Mouse (Mus musculus) lung, embryonic 16.5 days (tissue): ENCODE results near the gene Ier5l. TPM values are rescaled to one million over a fixed set of nuclear protein-coding genes. Genes with fewer than 3 reads are reported as not detected.
A peak's percentile ranks its signal among the peaks of the same experiment; 100 is the strongest.

ENCODE experiments used
- ATAC-seq: fragments of 200-750 bp; cut with Nextera tagmentation; 2 replicates; pipeline ENCODE4 v1.8.0; 2017; ENCODE audit warnings: low read depth, mild to moderate bottlenecking, moderate library complexity
- H3K27ac ChIP-seq: fragments of 300-500 bp; sonication (generic); 2 replicates; pipeline ENCODE4 v1.5.1; 2014; ENCODE audit warnings: mild to moderate bottlenecking, control low read depth, low read length
- H3K27me3 ChIP-seq: fragments of 300-500 bp; sonication (generic); 2 replicates; pipeline ENCODE4 v1.6.1; 2014; ENCODE audit warnings: low read depth, low read length, mixed read lengths; ENCODE audit not compliant: control insufficient read depth, insufficient read depth
- H3K36me3 ChIP-seq: fragments of 300-500 bp; sonication (generic); 2 replicates; pipeline ENCODE4 v1.6.1; 2014; ENCODE audit warnings: low read length; ENCODE audit not compliant: control insufficient read depth, insufficient read depth
- H3K4me1 ChIP-seq: fragments of 300-500 bp; sonication (generic); replicated peaks from 2 replicates; pipeline ENCODE4 v1.6.1; 2014; ENCODE audit warnings: low read length, mixed read lengths; ENCODE audit not compliant: control insufficient read depth, insufficient read depth
- H3K4me2 ChIP-seq: fragments of 300-500 bp; sonication (generic); 2 replicates; pipeline ENCODE4 v1.6.1; 2014; ENCODE audit warnings: low read depth, low read length, control low read depth
- H3K4me3 ChIP-seq: fragments of 300-500 bp; sonication (generic); 2 replicates; pipeline ENCODE4 v1.5.1; 2014; ENCODE audit warnings: mild to moderate bottlenecking, low read length, control low read depth
- H3K9ac ChIP-seq: fragments of 300-500 bp; sonication (generic); 2 replicates; pipeline ENCODE4 v1.6.1; 2014; ENCODE audit warnings: low read length, control low read depth
- H3K9me3 ChIP-seq: fragments of 300-500 bp; sonication (generic); 2 replicates; pipeline ENCODE4 v1.6.1; 2016; ENCODE audit warnings: low read length; ENCODE audit not compliant: control insufficient read depth
- WGBS: fragments of 180-500 bp; shearing (Covaris S2); extraction: QIAGEN DNeasy Blood & Tissue Kit; methylation state at CpG from one replicate; pipeline ENCODE4 v1.1.7; 2014; 5-methylcytosine and 5-hydroxymethylcytosine counted together
- polyA plus RNA-seq: library from polyadenylated mRNA; unstranded; fragments of >200 nt; fragmentation: Nextera tagmentation; extraction: Ambion mirVana; gene quantifications from 2 replicates; pipeline ENCODE4 v1.2.1, GENCODE M21; 2015

The Ier5l gene
- polyA plus RNA-seq, result 1.1 and 1.5 TPM in 2 replicates

- Histone ChIP-seq H3K4me3 (peak within 1 kb of the TSS; percentile 85), H3K9me3 (no peaks in the 10 kb centered on the region), H3K27ac (peak within 1 kb of the TSS; percentile 98), H3K9ac (peak within 1 kb of the TSS; percentile 97), H3K27me3 (no peaks in the 10 kb centered on the region), H3K36me3 (no peaks in the 10 kb centered on the region), H3K4me2 (peak within 1 kb of the TSS; percentile 94), H3K4me1 (peaks cover 21% of the 10 kb centered on the region)
- WGBS, result under 1% methylated on average over 36 of the region's 37 CpGs
- ATAC-seq, result peak; percentile 85
These were observed at the start of gene Ier5l for GRCm38 (mm10) chr2:30474039-30474438. Gene Ier5l (minus strand): TSS chr2:30474219.

GRCm38 (mm10) chr2:30523727-30524126 is 49.7 kb upstream of the Ier5l start:
- Histone ChIP-seq H3K27me3 (no peaks in the 10 kb centered on the region), H3K4me2 (no peak overlapping the region), H3K9ac (no peak overlapping the region), H3K36me3 (no peaks in the 10 kb centered on the region), H3K27ac (no peak overlapping the region), H3K4me3 (no peak overlapping the region), H3K9me3 (no peaks in the 10 kb centered on the region), H3K4me1 (no peaks in the 10 kb centered on the region)
- no peak for ATAC-seq
- 63% methylated on average over 8 of the region's 8 CpGs for WGBS

- no peak for ATAC-seq
- no peaks in the 10 kb centered on the region for H3K27me3 ChIP-seq
- H3K9ac ChIP-seq, result no peak overlapping the region
- 57% methylated on average over 16 of the region's 16 CpGs for WGBS
- no peak overlapping the region for H3K4me3 ChIP-seq
- no peaks in the 10 kb centered on the region for H3K36me3 ChIP-seq
- no peaks in the 10 kb centered on the region for H3K9me3 ChIP-seq
- H3K27ac ChIP-seq, result no peak overlapping the region
- no peak overlapping the region for H3K4me2 ChIP-seq
- no peaks in the 10 kb centered on the region for H3K4me1 ChIP-seq
These were observed 36.8 kb upstream of the Ier5l start for GRCm38 (mm10) chr2:30510711-30511380.

GRCm38 (mm10) chr2:30507138-30507727 is 33.2 kb upstream of the Ier5l start:
- Histone ChIP-seq H3K9ac (no peak overlapping the region), H3K4me2 (no peak overlapping the region), H3K36me3 (no peaks in the 10 kb centered on the region), H3K4me1 (peaks cover 7% of the 10 kb centered on the region; the same call in 1 of the 2 replicates), H3K4me3 (no peak overlapping the region), H3K27ac (no peak overlapping the region), H3K9me3 (no peaks in the 10 kb centered on the region), H3K27me3 (no peaks in the 10 kb centered on the region)
- no peak for ATAC-seq
- WGBS, result 50% methylated on average over 11 of the region's 11 CpGs

GRCm38 (mm10) chr2:30503677-30504621 is 29.9 kb upstream of the Ier5l start:
- Histone ChIP-seq H3K4me2 (no peak overlapping the region), H3K27ac (peak overlapping the region; percentile 16; the same call in 1 of the 2 replicates), H3K9me3 (no peaks in the 10 kb centered on the region), H3K27me3 (no peaks in the 10 kb centered on the region), H3K36me3 (no peaks in the 10 kb centered on the region), H3K4me3 (no peak overlapping the region), H3K4me1 (peaks cover 7% of the 10 kb centered on the region; the same call in 1 of the 2 replicates), H3K9ac (peak overlapping the region; percentile 32; the same call in 1 of the 2 replicates)
- 23% methylated on average over 21 of the region's 23 CpGs for WGBS
- peak; percentile 68; the same call in 1 of the 2 replicates for ATAC-seq

GRCm38 (mm10) chr2:30501701-30502100 is 27.7 kb upstream of the Ier5l start:
- Histone ChIP-seq H3K4me3 (no peak overlapping the region), H3K9me3 (no peaks in the 10 kb centered on the region), H3K4me1 (peaks cover 7% of the 10 kb centered on the region; the same call in 1 of the 2 replicates), H3K4me2 (no peak overlapping the region), H3K36me3 (no peaks in the 10 kb centered on the region), H3K9ac (no peak overlapping the region), H3K27ac (no peak overlapping the region), H3K27me3 (no peaks in the 10 kb centered on the region)
- no peak for ATAC-seq
- WGBS, result 61% methylated on average over 7 of the region's 7 CpGs

- Histone ChIP-seq H3K4me2 (peak overlapping the region; percentile 67), H3K27ac (no peak overlapping the region), H3K9ac (peak overlapping the region; percentile 53), H3K4me1 (peaks cover 5% of the 10 kb centered on the region), H3K36me3 (no peaks in the 10 kb centered on the region), H3K4me3 (peak overlapping the region; percentile 44), H3K27me3 (no peaks in the 10 kb centered on the region), H3K9me3 (no peaks in the 10 kb centered on the region)
- WGBS, result 19% methylated on average over 22 of the region's 22 CpGs
- ATAC-seq, result peak; percentile 96
These were observed 22.2 kb upstream of the Ier5l start for GRCm38 (mm10) chr2:30495909-30496861.
